Mouse (Mus musculus): ENCODE data around the gene Aco1.

GRCm38 (mm10) chr4:40207701-40208100, 64.8 kb downstream of the Aco1 start:
- no peak for TF ChIP-seq CTCF (IDR thresholded peaks at IDR 0.05; ENCODE audit: low read depth, low read length)
- no peak for TF ChIP-seq GATA1 (IDR thresholded peaks at IDR 0.05; ENCODE audit: borderline replicate concordance, low read length)
- no peak for TF ChIP-seq TAL1 (conservative IDR thresholded peaks at IDR 0.05; ENCODE audit: low read depth, low read length)
- TF ChIP-seq GATA2 (IDR thresholded peaks at IDR 0.05; ENCODE audit: borderline replicate concordance, low read depth, low read length): no peak
- TF ChIP-seq POLR2AphosphoS5 (IDR thresholded peaks at IDR 0.05; ENCODE audit: insufficient replicate concordance, low read depth, low read length): no peak

All from G1E (cell line).